Mouse (Mus musculus): Measurements from ENCODE around the gene Ccdc134. TPM values are rescaled to one million over a fixed set of nuclear protein-coding genes. Genes with fewer than 3 reads are reported as not detected.

The Ccdc134 gene
- polyA plus RNA-seq, 1 experiment from 2014 or later: 25.6 TPM

DNA sequence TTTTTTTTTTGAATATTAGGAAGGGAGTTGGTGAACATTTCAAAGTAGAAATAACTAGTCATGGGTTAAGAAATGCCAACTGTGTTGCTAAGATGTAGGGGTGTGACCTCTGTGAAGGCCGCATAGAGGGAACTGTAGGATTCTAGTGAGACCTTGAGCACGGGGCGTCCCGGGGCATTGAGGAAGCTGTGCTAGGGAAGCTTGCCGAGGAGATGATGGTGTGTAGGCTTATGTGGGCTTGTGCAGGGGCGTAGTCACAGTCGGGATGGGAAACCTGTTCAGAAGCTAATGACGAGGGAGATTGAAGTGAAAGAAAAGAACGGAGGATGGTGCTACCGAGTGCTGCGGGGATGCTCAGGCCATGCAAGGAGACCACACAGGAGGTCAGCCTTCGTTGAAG, 24.3 kb downstream of the Ccdc134 start:
- 90% methylated on average over 12 of the region's 12 CpGs for WGBS

DNA sequence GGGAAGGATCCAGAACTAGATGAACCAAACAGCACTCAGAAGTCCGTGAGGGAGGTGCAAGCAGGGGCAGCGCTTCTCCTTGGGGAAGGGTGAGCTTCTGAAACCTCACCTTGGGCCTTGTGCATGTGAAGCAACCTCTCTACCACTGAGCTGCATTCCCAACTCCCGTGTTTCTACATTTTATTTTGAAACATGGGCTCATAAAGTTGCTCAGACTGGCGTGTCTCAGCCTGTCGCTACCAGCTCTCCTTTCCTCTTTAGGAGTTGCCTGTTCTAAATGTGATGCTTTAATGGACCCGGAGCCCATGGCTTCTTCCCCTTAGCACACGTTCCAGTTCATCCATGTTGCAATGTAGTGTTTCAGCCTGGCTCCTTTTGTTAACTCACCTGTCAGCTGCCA, 24.7 kb downstream of the Ccdc134 start:
- 91% methylated on average over 7 of the region's 7 CpGs for WGBS

More for the DNA sequence above, 24.3 kb downstream of the Ccdc134 start:
- Histone ChIP-seq H3K27ac (replicated peaks) (no peak overlapping the region), H3K27me3 (ENCODE audit: low read depth, poor library complexity, severe bottlenecking) (no peaks in the 10 kb centered on the region), H3K4me3 (no peak overlapping the region), H3K9me3 (replicated peaks) (no peaks in the 10 kb centered on the region), H3K4me1 (peaks cover 39% of the 10 kb centered on the region), H3K36me3 (peaks cover 67% of the 10 kb centered on the region)
- no peak for DNase-seq (ENCODE audit: low spot score)

DNA sequence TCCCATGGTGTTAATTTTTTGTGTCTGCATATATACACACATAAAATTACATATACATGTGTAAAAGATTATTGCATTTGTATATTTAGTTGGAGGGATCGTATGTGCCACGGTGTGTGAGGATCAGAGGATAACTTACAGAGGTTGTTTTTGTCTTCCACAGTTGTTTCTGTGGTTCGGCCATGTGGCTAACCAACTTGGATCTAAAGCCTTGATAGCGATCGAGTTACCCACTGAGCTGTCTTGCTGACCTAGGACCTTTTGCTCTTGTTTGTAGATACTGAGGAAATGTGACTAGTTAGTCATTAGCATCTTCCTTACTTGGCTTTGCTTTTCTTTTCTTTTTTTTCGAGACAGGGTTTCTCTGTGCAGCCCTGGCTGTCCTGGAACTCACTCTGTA, 28.6 kb downstream of the Ccdc134 start:
- Histone ChIP-seq H3K4me3 (no peak overlapping the region), H3K27me3 (ENCODE audit: low read depth, poor library complexity, severe bottlenecking) (no peaks in the 10 kb centered on the region), H3K9me3 (replicated peaks) (no peaks in the 10 kb centered on the region), H3K36me3 (peaks cover 69% of the 10 kb centered on the region), H3K4me1 (peaks cover 53% of the 10 kb centered on the region), H3K27ac (replicated peaks) (no peak overlapping the region)
- 90% methylated on average over 6 of the region's 6 CpGs for WGBS
- DNase-seq (ENCODE audit: low spot score): no peak

More for the DNA sequence above, 24.7 kb downstream of the Ccdc134 start:
- H3K4me3 ChIP-seq: no peak overlapping the region
- DNase-seq (ENCODE audit: low spot score): no peak
- no peaks in the 10 kb centered on the region for H3K27me3 ChIP-seq (ENCODE audit: low read depth, poor library complexity, severe bottlenecking)
- peaks cover 71% of the 10 kb centered on the region for H3K36me3 ChIP-seq
- H3K27ac ChIP-seq (replicated peaks): no peak overlapping the region
- H3K4me1 ChIP-seq: peaks cover 39% of the 10 kb centered on the region
- no peaks in the 10 kb centered on the region for H3K9me3 ChIP-seq (replicated peaks)

DNA sequence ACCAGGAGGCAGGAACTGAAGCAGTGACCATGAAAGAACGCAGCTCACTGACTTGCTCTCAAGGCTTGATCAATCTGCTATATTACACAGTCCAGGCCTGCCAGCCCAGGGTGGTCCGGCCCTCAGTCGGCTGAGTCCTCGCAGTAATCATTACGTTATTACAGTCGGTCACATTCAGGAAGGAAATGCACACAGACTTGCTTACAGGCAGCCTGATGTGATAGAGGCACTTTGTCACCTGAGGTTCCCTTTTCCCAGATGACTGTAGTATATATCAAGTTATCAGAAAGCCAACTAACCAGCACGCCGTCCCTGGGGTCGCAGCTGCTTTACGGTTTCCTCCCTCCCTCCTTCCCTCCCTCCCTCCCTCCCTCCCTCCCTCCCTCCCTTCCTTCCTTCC, 29.2 kb downstream of the Ccdc134 start:
- Histone ChIP-seq H3K4me1 (peaks cover 56% of the 10 kb centered on the region), H3K4me3 (no peak overlapping the region), H3K9me3 (replicated peaks) (no peaks in the 10 kb centered on the region), H3K27ac (replicated peaks) (no peak overlapping the region), H3K27me3 (ENCODE audit: low read depth, poor library complexity, severe bottlenecking) (no peaks in the 10 kb centered on the region), H3K36me3 (peaks cover 64% of the 10 kb centered on the region)
- no peak for DNase-seq (ENCODE audit: low spot score)
- 95% methylated on average over 10 of the region's 10 CpGs for WGBS

DNA sequence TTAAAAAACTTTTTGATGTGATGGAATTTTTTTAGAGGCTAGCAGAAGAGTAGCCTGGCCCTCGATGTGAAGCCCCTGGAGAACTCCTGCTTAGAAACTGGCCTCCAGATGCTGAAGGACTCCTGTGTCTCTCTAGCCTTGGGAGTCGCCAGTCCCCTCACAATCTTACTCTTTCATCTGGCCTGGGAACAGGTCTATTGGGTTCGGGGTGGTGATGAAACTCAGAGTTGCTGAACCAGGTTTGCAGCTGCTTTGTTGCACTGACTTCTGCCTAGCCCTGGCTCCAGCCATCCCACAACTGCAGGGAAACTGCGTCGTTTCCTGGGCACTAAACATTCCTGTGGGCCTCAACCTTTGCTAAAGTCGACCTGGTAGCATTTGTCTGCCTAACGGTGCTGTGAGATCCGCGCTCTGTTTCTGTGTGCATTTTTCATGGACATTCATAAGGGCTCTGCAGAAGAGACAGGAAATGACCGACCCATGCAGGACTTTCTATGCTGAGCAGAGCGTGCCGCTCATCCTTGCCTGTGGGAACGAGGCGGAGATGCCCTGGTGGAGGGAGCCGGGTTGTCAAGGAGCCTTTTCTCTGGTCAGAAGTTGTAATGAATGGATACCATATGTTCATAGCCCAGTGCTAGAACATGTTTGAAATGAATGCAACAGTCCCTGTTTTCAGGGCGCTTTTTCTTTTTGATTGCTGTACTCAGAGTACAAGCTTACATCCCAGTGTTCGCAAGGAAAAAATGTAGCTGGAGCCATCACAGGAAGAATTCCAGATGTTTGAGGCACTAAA, 30.7 kb downstream of the Ccdc134 start:
- DNase-seq (ENCODE audit: low spot score): no peak
- Histone ChIP-seq H3K27me3 (ENCODE audit: low read depth, poor library complexity, severe bottlenecking) (no peaks in the 10 kb centered on the region), H3K4me3 (no peak overlapping the region), H3K36me3 (peaks cover 52% of the 10 kb centered on the region), H3K4me1 (peaks cover 54% of the 10 kb centered on the region), H3K9me3 (replicated peaks) (no peaks in the 10 kb centered on the region), H3K27ac (replicated peaks) (0 out of 2 replicates have a peak overlapping the region, but pooled peaks have one; percentile 28)
- 84% methylated on average over 17 of the region's 17 CpGs for WGBS

DNA sequence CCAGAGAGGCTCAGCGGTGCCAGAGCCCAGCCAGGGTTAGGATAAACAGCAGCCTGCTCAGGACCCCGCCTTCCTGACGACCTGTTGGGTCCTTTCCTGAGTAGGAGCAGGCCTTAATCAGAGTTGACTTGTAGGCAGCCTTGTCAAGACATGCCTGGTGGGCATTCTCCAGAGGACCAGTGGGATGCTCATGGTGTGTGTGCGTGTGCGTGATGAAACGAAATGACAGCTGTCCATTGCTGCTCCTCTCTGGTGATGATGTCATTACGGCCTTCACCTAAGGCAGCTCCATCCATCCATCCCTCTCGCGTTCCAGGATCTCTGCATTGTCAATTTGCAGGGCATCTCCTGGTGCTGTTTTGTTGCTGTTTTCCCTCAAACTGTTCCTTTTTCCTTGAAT, 31.7 kb downstream of the Ccdc134 start:
- no peak for DNase-seq (ENCODE audit: low spot score)
- Histone ChIP-seq H3K4me1 (peaks cover 61% of the 10 kb centered on the region), H3K27ac (replicated peaks) (no peak overlapping the region), H3K4me3 (no peak overlapping the region), H3K36me3 (peaks cover 42% of the 10 kb centered on the region), H3K27me3 (ENCODE audit: low read depth, poor library complexity, severe bottlenecking) (no peaks in the 10 kb centered on the region), H3K9me3 (replicated peaks) (no peaks in the 10 kb centered on the region)
- 87% methylated on average over 9 of the region's 9 CpGs for WGBS

DNA sequence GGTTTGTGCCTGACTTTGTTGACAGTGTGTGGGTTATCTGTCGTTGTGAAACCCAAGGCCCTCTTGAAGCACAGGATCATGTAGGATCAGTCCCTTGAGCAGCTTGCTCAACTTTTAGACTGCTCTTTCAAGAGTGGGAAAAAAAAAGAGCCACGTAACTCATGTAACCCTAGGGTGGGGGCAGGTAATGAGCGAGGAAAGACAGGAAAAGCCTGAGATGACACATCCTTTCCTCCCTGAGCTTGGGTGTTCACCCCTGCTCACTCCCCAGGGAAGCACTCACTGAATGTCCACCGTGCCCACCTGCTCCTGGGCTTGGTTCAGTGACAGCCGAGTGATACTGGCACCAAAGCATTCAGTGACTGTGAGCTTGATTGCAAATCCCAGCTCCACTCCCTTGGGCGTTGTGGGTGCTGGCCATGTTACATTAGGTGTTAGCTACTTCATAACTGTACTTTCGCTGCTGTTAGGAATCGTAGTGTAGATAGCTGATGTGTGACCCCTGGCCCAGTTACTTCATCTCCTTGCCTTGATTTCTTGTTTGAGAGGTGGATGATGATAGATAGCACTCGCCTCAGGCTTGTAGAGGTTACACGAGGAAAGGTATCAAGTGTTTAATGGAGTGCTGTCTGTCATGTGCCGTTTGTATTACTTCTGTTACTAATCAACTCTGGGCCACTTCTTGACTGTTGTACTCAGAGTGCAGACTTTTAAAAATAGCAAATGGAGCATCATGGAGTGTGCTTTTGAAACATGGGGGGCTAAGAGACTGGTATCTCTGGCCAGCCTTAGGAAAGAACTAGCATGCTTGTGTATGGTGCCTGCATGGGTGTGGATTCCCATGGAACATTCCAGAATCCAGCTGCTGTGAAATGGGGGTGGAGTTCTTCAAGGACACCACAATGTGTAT, 33.3 kb downstream of the Ccdc134 start:
- Histone ChIP-seq H3K4me1 (peaks cover 66% of the 10 kb centered on the region), H3K27me3 (ENCODE audit: low read depth, poor library complexity, severe bottlenecking) (no peaks in the 10 kb centered on the region), H3K4me3 (no peak overlapping the region), H3K27ac (replicated peaks) (no peak overlapping the region), H3K9me3 (replicated peaks) (no peaks in the 10 kb centered on the region), H3K36me3 (peaks cover 28% of the 10 kb centered on the region)
- WGBS: 91% methylated on average over 11 of the region's 11 CpGs
- DNase-seq (ENCODE audit: low spot score): no peak

DNA sequence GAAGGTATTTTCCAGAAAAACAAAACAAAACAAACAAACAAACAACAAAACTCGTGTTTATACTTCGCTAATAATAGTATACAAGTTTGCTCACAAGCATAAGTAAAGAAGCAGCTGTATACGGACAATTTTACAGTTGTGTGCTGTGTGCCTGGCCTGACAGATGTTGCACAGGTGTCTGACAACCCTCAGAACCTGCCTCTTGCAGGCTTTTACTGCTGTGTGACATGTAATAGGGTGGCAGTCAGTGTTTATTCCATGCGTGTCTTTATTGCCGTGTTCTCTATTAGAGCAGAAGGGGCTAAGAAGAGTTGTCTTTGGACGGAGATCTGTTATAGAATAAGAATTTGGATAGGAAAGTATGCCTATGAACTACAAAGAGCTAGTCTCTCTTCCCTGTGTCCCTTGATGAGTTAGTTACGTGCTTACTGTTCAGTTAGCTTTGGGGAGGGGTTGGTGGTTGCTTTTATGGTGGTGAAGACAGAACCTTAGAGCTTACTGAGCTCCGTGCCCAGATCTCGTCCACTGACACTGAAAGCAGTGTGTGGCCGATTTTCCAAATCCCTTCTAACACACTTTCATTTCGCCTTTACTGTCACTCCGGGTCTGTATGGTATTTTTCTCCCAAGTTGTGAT, 34.4 kb downstream of the Ccdc134 start:
- no peak for DNase-seq (ENCODE audit: low spot score)
- Histone ChIP-seq H3K4me3 (no peak overlapping the region), H3K27me3 (ENCODE audit: low read depth, poor library complexity, severe bottlenecking) (no peaks in the 10 kb centered on the region), H3K4me1 (peaks cover 77% of the 10 kb centered on the region), H3K9me3 (replicated peaks) (no peaks in the 10 kb centered on the region), H3K27ac (replicated peaks) (no peak overlapping the region), H3K36me3 (peaks cover 17% of the 10 kb centered on the region)
- WGBS: 92% methylated on average over 12 of the region's 12 CpGs

DNA sequence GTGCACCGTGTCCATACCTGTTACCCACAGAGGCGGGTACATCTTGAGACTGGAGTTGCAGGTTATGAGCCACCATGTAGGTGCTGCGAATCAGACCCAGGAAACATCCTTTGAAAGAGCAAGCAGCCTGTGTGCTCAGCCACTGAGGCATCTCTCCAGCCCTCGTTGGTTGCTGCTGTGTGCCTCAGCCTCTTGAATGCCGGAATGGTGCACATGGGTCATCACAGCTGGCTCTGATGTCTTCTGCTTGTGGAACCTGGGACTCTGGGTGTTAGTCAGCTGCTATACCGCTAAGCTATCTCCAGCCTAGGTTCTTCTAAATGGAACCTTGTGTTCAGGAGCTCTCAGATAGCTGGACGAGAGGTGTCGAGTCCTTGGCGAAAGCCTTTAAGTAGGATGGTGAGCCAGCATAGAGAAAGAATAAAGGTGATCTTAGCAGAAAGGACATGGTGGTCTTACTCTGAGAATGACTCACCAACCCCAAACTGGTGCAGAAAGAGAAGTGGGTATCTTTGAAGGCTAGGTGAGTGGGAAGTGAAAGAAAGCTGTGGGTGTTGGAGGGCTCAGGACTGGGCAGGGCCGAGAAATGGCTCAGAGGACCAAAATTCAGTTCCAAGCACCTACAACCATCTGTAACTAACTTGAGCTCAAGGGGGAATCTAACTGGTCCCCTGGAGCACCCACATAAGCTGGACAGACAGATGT, 35.8 kb downstream of the Ccdc134 start:
- Histone ChIP-seq H3K4me3 (no peak overlapping the region), H3K27me3 (ENCODE audit: low read depth, poor library complexity, severe bottlenecking) (no peaks in the 10 kb centered on the region), H3K4me1 (peaks cover 87% of the 10 kb centered on the region), H3K9me3 (replicated peaks) (no peaks in the 10 kb centered on the region), H3K36me3 (peaks cover 4% of the 10 kb centered on the region), H3K27ac (replicated peaks) (peak overlapping the region; percentile 59; the same call in 1 of the 2 replicates)
- no peak for DNase-seq (ENCODE audit: low spot score)
- WGBS: 88% methylated on average over 10 of the region's 10 CpGs

DNA sequence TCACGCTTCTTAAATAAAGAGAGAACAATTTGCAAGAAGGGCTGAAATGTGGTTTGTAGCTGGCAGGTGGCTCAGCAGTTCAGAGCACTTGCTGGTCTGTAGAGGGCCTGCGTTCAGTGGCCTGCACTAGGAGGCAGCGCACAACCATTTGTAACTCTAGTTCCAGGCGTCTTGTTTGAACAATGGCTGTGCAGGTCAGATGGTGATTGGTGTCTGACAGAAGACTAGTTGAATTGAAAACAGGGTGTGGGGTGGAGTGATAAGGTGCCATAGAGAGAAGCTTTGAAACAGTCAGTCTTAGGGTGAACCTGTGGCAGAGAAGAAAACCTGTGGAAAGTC, 36.3 kb downstream of the Ccdc134 start:
- WGBS: 59% methylated on average over 4 of the region's 4 CpGs

DNA sequence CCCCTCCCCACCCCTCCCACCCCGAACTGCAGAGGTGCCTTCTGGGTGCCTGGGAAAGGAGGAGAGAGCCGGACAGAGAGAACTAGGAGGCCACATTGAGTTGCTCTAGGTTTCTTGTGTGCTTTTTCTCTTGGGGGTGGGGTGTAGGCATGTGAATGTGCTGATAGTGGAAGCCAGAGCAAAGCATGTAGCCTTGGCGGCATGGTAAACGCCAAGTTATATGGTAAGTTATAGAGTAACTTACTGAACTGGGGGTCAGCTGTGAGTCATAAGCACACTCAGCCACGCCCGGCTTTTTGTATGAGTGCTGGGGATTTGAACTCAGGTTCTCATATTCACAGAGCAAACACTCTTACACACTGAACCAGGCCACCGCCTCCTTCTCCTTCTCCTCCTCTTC, 36.8 kb downstream of the Ccdc134 start:
- 87% methylated on average over 7 of the region's 7 CpGs for WGBS
- peaks cover 6% of the 10 kb centered on the region for H3K36me3 ChIP-seq
- H3K4me3 ChIP-seq: no peak overlapping the region
- no peaks in the 10 kb centered on the region for H3K9me3 ChIP-seq (replicated peaks)
- no peaks in the 10 kb centered on the region for H3K27me3 ChIP-seq (ENCODE audit: low read depth, poor library complexity, severe bottlenecking)
- H3K4me1 ChIP-seq: peaks cover 78% of the 10 kb centered on the region
- no peak for DNase-seq (ENCODE audit: low spot score)
- peak overlapping the region; percentile 59 for H3K27ac ChIP-seq (replicated peaks)

More for the DNA sequence above, 36.3 kb downstream of the Ccdc134 start:
- Histone ChIP-seq H3K27me3 (ENCODE audit: low read depth, poor library complexity, severe bottlenecking) (no peaks in the 10 kb centered on the region), H3K4me1 (peaks cover 82% of the 10 kb centered on the region), H3K27ac (replicated peaks) (peak overlapping the region; percentile 59), H3K36me3 (peaks cover under 1% of the 10 kb centered on the region), H3K9me3 (replicated peaks) (no peaks in the 10 kb centered on the region), H3K4me3 (no peak overlapping the region)
- DNase-seq (ENCODE audit: low spot score): no peak

Measured in midbrain, embryonic 10.5 days (tissue).